Mouse (Mus musculus) WW6 (cell line): ENCODE measurements around the gene Lst1.

Experiments
- DNase-seq: peaks from one replicate; pipeline ENCODE4 v3.0.0-alpha.2; 2013; ENCODE audit warnings: low read depth, low spot score

The Lst1 gene

GRCm38 (mm10) chr17:35185639-35186611, 2.3 kb downstream of the Lst1 start:
- DNase-seq, result peak; percentile 62

- DNase-seq, result no peak
Measured at GRCm38 (mm10) chr17:35180093-35180492, 8.1 kb downstream of the Lst1 start.

- DNase-seq, result peak; percentile 47
Measured at GRCm38 (mm10) chr17:35178528-35178927, 9.7 kb downstream of the Lst1 start.

- DNase-seq, result no peak
Measured at GRCm38 (mm10) chr17:35175968-35176367, 12.3 kb downstream of the Lst1 start, which contains the start of gene Aif1. TSS of gene Aif1 (minus strand) at chr17:35176068.

- no peak for DNase-seq
Measured at GRCm38 (mm10) chr17:35175382-35175781, 12.9 kb downstream of the Lst1 start.

GRCm38 (mm10) chr17:35174201-35174977, 13.8 kb downstream of the Lst1 start:
- no peak for DNase-seq

- DNase-seq, result no peak
Measured at GRCm38 (mm10) chr17:35173329-35173728, 14.9 kb downstream of the Lst1 start.

GRCm38 (mm10) chr17:35172445-35173234, 15.6 kb downstream of the Lst1 start:
- no peak for DNase-seq

- DNase-seq, result no peak
Measured at GRCm38 (mm10) chr17:35168541-35169207, 19.6 kb downstream of the Lst1 start.

GRCm38 (mm10) chr17:35167794-35168193, 20.4 kb downstream of the Lst1 start:
- DNase-seq, result no peak

GRCm38 (mm10) chr17:35166352-35167035, 21.7 kb downstream of the Lst1 start:
- DNase-seq, result peak; percentile 86

GRCm38 (mm10) chr17:35165451-35166155, 22.6 kb downstream of the Lst1 start:
- no peak for DNase-seq

GRCm38 (mm10) chr17:35164568-35165450, 23.4 kb downstream of the Lst1 start, which contains the start of gene Prrc2a:
TSS of gene Prrc2a (minus strand) at chr17:35164897.
- DNase-seq, result peak; percentile 96

GRCm38 (mm10) chr17:35164218-35164567, 24.0 kb downstream of the Lst1 start:
- DNase-seq, result no peak

- no peak for DNase-seq
Measured at GRCm38 (mm10) chr17:35163326-35164081, 24.7 kb downstream of the Lst1 start.

- no peak for DNase-seq
Measured at GRCm38 (mm10) chr17:35162730-35163129, 25.5 kb downstream of the Lst1 start.

GRCm38 (mm10) chr17:35162121-35162520, 26.1 kb downstream of the Lst1 start:
- DNase-seq, result no peak

- no peak for DNase-seq
Measured at GRCm38 (mm10) chr17:35161421-35161820, 26.8 kb downstream of the Lst1 start.
